Mouse (Mus musculus) c-Kit-positive CD71-negative TER-119-negative erythroid progenitor cells, embryonic 14.5 days (primary cell): ENCODE measurements around the gene Tbpl1.

ENCODE experiments used
- DNase-seq: peaks from one replicate; pipeline ENCODE4 v3.0.0-alpha.2; 2013; ENCODE audit warnings: low read depth

Gene Tbpl1

GRCm38 (mm10) chr10:22710173-22710777 is 21.5 kb downstream of the Tbpl1 start:
- no peak for DNase-seq

DNA sequence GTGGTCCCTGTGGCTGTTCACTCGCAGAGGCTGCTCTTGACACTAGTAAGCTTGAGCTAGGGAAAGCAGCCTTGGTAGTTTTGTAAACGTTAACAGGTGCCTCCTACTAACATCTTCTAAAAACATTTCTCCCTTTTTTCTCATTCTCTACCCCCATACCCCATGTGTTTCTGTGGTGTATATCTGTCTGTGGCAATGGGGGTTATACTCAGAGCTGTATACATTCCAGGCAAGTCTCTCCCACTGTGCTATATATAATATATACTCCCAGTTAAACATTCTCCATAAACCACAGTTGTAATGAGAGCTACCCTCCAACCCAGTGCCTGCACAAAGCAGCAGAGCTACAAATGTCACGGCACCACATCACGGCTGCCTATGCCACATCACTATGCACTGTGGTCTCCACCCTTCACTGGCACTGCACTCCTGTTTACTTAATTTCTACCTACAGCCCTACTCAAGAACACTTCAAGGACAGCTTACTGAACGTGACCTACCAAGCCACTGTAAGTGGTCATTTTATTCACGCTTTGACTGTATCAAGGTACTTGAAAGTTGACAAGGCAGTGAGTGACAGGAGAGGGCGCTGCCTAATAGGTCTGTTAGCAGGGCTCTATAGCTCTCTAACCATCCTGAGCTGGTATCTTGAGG is 23.4 kb downstream of the Tbpl1 start:
- DNase-seq, result no peak

DNA sequence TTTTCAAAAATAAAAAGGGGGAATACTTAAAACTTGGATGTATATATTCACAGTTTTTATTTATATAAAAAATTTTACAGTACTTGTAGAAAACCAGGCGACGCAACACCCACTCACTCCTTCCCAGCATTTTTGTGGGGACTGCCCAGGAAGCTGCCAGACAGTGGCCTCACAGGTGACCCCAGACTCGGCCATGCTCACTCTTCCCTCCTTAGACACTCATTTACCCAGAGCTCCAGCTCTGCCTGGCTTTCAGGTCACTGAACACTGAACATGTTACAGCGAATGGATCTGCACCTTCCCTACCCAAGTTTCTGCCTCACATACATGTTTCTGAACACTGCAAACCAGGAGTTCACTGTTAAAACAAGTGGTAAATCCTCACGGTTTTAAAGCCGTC is 27.9 kb downstream of the Tbpl1 start:
- DNase-seq, result no peak

GRCm38 (mm10) chr10:22701485-22702315 is 30.0 kb downstream of the Tbpl1 start:
- DNase-seq, result no peak

DNA sequence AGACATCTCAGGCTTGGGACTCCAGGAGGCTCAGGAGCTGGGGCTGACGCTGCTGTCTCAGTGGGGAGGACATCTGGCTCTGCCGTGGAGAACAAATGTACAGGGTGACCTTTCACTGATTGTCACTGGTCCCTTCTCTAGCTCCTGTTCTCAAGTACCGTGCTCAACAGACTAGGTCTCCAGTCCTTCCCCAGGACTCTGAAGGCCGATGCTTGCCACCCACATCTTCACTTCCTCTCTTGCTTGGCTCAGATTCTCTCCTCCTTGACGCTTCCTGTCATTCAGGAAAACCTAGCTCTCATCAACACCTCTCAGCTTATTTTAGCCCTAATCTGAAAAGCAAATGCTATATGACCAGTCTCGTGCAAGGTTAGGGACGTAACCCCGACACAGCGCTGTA is 31.0 kb downstream of the Tbpl1 start:
- no peak for DNase-seq

- no peak for DNase-seq
Observed at GRCm38 (mm10) chr10:22699487-22700335, 32.0 kb downstream of the Tbpl1 start.

GRCm38 (mm10) chr10:22698158-22698953 is 33.4 kb downstream of the Tbpl1 start:
- DNase-seq, result no peak

DNA sequence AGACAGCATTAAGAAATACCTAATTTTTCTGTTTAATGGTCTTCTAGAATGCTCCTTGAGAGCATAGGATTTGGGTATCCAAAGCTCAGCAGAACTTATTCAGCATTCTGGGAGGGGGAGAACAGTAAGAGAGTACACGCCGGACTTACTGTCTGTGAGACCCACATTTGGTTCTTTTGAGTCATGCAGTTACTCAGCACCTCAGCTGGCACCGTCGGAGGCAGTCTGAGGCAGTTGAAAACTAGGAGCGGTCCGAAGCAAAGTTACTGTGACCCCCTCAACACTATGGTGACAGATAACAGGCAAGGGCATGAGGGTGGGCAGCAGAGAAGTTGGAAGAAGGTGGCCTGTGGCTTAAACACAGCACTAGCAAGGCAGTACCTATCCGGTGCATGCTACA is 34.9 kb downstream of the Tbpl1 start:
- DNase-seq, result no peak

DNA sequence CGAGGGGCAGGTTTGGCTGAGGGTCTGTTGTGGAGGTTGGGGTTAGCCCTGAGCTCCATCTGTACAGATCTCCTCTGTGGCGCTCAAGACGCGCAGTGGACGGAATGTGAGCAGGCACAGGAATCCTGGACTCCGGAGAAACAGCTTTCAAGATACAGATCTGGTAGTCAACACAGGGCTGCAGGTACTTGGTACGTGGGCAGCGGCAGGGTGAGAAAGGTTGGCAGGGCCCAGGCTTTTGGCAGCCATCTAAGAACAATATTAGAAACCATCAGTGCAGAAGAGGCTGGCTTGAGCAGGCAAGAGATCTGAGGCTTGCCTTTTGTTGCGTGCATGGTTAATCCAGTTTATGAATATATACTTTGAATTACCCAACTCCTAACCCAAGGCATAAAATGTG is 35.5 kb downstream of the Tbpl1 start:
- no peak for DNase-seq

DNA sequence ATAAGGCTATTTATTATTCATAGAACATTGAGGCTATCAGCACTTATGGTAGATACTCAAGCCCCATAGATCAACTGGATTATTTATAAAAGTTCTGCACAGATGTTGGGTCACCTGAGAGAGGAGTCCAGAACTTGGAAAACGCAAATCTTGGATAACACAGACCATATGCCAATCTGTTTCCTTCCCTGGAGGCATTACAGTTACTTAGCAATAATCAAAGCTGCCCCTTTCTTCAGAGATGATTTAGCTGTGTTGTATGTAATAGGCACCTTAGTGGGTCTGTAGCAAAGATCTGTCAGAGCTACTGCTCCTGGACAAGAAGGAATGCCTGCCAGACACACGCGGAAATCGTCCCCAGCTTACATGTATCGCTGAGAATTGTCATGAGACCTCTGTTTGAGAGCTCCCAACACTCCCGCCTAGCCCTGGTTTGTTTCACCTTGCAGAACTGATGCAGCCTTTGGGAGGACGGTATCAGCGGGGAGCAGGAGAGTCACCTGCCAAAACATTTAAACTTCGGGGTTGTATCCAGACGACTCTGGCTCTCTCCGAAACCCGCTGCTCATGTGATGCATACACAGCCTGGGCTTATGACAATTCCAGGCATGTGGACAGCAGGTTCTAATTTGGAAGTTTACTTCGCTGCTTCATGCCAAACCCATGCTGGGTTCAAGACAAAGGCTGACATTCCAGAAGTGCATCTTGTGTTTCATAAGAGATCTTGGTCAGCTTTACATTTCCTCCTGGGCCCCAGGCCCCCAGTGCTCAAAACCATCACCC is 55.7 kb downstream of the Tbpl1 start:
- no peak for DNase-seq

DNA sequence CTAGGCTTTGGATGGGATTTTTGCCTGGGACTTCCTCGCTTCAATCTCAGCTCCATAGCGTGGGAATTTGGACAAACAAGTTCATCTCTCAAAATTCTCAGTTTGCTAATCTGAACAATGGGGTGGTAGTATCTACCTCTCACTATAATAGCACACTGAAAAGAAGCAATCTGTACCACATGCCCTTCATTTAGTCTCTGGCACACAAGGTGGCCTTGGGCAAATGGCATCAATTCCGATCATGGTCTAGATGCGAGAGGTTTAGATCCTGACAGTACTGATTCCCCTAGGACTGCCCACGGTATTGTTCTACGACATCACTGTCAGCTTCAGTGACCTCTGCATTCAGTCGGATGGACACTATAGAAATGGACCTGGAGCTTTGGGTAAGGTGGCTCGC is 57.6 kb downstream of the Tbpl1 start:
- DNase-seq, result no peak

DNA sequence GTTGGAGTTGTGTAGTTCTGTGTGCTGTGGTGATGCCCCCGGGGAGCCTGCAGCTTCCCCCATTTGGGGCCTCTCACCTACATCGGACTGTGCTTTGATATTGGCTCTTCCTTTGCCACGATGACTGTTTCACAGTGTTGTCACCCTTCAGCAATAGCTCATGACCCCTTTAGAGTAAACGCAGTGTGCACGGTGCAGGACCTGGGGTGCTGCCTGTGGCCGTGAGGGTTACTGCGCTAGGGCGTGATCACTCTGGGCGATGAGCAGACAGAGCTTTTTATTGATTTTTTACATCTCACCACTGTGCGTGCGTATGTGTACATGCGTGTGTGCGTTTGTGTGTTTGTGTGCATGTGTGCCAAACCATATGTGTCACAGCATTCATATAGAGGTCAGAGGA is 63.2 kb downstream of the Tbpl1 start:
- no peak for DNase-seq

DNA sequence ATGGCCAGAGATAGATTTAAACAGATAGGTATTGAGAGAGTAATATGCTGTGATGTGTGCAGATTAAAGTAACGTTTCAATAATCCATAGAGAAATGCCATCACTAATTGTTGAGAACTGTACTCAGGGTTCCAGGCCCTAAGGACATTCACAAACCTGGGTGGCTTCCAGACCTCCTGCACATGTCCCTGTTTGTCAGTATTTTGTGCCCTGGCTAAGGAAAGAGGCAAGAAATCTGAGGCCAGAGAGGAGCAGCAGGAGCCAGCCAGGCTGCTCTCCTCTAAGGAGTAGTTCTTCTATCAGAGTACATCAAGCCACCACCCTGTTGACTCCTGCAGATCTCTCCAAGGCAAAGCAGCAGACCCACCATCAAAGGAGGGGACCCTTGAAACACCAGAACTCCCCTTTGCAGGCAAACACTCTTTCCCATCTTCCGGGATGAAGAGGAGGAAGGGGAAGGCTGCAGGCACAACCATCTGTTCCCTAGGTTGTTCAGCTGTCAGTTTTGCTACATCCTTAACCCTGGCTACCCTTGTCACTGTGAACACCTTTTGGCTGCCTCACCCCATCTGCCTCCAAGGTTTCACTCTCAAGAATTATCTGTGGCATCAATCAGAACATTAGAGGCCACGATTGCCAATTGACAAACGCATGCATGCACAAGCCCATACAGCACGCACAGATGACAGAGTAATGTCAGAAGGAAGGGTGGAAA is 71.3 kb downstream of the Tbpl1 start:
- DNase-seq, result no peak

- DNase-seq, result no peak
Observed at GRCm38 (mm10) chr10:22659386-22659725, 72.4 kb downstream of the Tbpl1 start.

GRCm38 (mm10) chr10:22658534-22659385 is 73.0 kb downstream of the Tbpl1 start:
- DNase-seq, result no peak
